Mouse (Mus musculus): ENCODE measurements around the gene Sdk1. TPM values are rescaled to one million over a fixed set of nuclear protein-coding genes. Genes with fewer than 3 reads are reported as not detected.

The Sdk1 gene
- total and polyA plus RNA-seq, 2 experiments from 2014 or later, result 2.2 to 58.4 TPM

- Histone ChIP-seq H3K4me1 (ENCODE audit: insufficient read depth, low read length) (no peaks in the 10 kb centered on the region), H3K27ac (no peak overlapping the region), H3K9ac (replicated peaks; ENCODE audit: low read length) (no peak overlapping the region), H3K4me2 (ENCODE audit: low read depth, low read length) (no peak overlapping the region), H3K36me3 (ENCODE audit: insufficient read depth, low read length) (no peaks in the 10 kb centered on the region), H3K4me3 (ENCODE audit: low read length) (no peak overlapping the region), H3K9me3 (ENCODE audit: low read length) (peaks cover 6% of the 10 kb centered on the region; the same call in 1 of the 2 replicates), H3K27me3 (ENCODE audit: insufficient read depth, low read length) (no peaks in the 10 kb centered on the region)
- TF ChIP-seq CTCF (IDR thresholded peaks at IDR 0.05; ENCODE audit: low read depth), result no peak
- no peak for ATAC-seq
- WGBS, result 28% methylated on average over 6 of the region's 6 CpGs
- no peak for DNase-seq (ENCODE audit: low spot score)
Measured at GRCm38 (mm10) chr5:142262060-142262459, 1020.8 kb downstream of the Sdk1 start.

Other genes starting within 250 kb of the Sdk1 start
- gene Card11, start 240.9 kb upstream of the Sdk1 start, total RNA-seq (2014; rRNA removed), result 0.18 TPM in 1 of 2 replicates, not detected in the other
- gene Card11, start 240.9 kb upstream of the Sdk1 start, polyA plus RNA-seq (2015; fragmentation: Nextera tagmentation; extraction: Ambion mirVana), result 0.18 TPM in 1 of 2 replicates, not detected in the other

Measured in hindbrain, postnatal 0 days (tissue).